Mouse (Mus musculus): ENCODE results near the gene Gp5. TPM values are rescaled to one million over a fixed set of nuclear protein-coding genes. Genes with fewer than 3 reads are reported as not detected.

Gene Gp5
- polyA plus RNA-seq, 1 experiment from 2014 or later, result 0.47 TPM

DNA sequence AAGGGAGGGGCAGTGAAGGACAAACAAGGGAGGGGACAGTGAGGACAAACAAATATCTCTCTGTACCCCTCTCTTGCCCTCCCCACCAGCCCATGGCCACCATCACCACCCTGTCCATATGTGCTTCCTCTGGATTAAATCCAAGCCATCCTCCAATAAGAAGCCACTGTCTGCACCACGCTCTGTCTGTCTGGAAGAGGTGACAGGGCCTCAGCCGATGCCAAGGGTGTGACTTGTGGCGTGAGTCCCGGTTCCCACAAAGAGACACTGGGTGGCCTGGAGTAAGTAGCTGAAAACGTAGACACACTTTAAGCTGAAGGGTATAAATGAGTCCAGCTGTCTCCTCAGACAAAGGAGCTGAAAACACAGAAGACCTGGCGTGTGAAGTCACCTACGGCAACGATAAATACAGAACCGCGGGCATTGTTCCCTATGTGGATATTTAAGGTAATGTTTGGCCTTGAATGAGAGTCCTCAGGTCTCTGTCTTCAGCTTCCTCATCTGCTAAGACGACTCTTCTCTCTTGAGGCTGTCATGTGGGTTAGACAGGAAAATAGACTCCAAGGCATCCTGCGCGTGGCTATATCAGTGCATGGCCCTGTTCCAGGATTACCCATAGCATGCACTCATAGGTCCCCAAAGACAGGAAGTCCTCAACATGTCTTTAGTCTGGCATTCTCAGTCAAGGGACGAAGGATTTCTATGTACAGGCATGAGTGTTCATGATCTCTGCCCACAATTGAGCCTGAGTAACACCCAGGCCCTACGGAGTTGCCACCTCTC is 34.8 kb downstream of the Gp5 start:
- Histone ChIP-seq H3K4me2 (replicated peaks) (no peak overlapping the region), H3K4me1 (peaks cover 53% of the 10 kb centered on the region), H3K27ac (replicated peaks) (no peak overlapping the region), H3K9me3 (replicated peaks) (no peaks in the 10 kb centered on the region), H3K36me3 (no peaks in the 10 kb centered on the region), H3K27me3 (no peaks in the 10 kb centered on the region), H3K4me3 (replicated peaks) (no peak overlapping the region), H3K9ac (no peak overlapping the region)
- no peak for ATAC-seq (ENCODE audit: insufficient number of reproducible peaks, low FRiP score, low TSS enrichment, low read depth)
- WGBS, result 64% methylated on average over 15 of the region's 15 CpGs

DNA sequence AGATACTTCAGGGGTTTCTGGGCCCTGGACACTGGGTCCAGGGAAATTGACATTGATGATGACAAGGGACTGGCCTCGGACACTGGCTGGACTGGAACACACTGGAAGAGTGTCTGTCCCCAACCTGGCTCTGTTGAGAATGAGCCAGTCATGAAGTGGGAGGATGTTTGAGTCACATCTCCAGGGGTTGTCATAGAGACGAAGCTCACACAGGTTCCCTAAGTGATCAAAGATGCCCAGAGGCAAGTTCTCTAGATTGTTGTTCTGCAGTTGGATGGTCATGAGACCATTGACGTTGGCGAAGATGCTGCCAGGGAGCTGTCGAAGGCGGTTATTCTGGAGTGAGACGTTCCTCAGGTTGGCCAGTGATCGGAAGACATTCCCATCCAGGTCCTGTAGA is 37.5 kb downstream of the Gp5 start:
- Histone ChIP-seq H3K4me3 (replicated peaks) (no peak overlapping the region), H3K36me3 (no peaks in the 10 kb centered on the region), H3K4me1 (peaks cover 46% of the 10 kb centered on the region), H3K4me2 (replicated peaks) (no peak overlapping the region), H3K9ac (no peak overlapping the region), H3K27ac (replicated peaks) (0 out of 2 replicates have a peak overlapping the region, but pooled peaks have one; percentile 83), H3K27me3 (no peaks in the 10 kb centered on the region), H3K9me3 (replicated peaks) (no peaks in the 10 kb centered on the region)
- WGBS, result 88% methylated on average over 8 of the region's 8 CpGs
- ATAC-seq (ENCODE audit: insufficient number of reproducible peaks, low FRiP score, low TSS enrichment, low read depth), result no peak

DNA sequence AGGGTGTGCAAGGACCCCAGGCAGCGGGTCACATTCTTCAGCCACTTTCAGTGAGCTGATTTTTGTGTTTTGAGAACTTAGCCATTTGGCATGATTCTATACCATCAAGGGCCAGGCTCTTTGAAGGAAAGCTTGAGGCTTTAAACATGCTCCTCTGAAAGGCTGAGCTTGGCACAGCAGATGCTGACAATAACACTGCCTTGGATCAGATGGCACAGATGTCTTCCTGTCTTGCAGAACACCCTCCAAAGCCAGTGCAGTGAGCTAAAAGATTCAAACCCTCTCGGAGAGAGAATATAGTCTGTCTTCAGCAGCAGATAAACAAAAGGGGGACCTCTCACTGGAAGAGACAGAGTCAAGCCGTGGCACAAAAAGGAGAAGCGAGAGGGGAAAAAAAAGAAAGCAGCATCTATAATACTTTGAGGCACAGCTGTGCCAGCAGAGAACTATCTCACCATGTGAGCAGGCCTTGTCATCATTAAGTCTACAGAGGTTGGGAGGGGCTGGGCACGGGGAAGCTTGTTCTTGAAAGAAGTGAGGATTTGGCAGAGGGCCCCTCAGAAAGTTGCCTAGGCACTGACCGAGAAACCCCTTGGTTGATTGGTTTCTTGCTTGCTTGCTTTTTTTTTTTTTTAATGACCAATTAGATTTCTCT is 38.5 kb downstream of the Gp5 start:
- no peaks in the 10 kb centered on the region for H3K27me3 ChIP-seq
- H3K27ac ChIP-seq (replicated peaks), result peak overlapping the region; percentile 83
- ATAC-seq (ENCODE audit: insufficient number of reproducible peaks, low FRiP score, low TSS enrichment, low read depth), result no peak
- no peak overlapping the region for H3K4me3 ChIP-seq (replicated peaks)
- WGBS, result 35% methylated on average over 6 of the region's 6 CpGs
- H3K9me3 ChIP-seq (replicated peaks), result no peaks in the 10 kb centered on the region
- H3K36me3 ChIP-seq, result no peaks in the 10 kb centered on the region
- H3K4me1 ChIP-seq, result peaks cover 41% of the 10 kb centered on the region
- H3K9ac ChIP-seq, result no peak overlapping the region
- H3K4me2 ChIP-seq (replicated peaks), result no peak overlapping the region

DNA sequence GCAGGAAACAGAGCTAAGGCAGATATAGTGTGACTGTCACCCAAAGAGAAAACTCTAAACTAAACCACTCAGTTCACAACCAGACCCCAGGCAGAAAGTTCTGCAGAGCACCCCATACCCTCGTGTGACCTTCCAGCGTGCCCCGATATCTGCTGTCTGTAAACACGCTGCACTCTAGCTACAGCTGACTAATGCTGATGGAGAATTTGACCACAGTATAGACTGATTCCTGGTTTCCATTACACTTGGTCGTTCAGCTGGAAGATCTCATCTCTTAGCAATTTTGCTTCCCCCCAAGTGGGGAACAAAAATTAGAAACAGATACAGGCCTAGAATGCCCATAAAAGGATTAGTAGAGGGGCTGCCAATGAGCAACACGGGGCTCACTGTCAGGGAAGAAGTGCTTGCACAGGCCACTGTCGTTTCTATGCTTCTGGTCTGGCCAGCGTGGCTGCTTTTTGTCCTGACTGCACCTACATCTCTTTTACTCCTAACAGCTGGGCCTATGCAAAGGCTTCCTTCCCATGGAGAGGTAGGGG is 39.3 kb downstream of the Gp5 start:
- H3K27ac ChIP-seq (replicated peaks), result peak overlapping the region; percentile 83
- 22% methylated on average over 8 of the region's 8 CpGs for WGBS
- peak; percentile 75; the same call in 1 of the 2 replicates for ATAC-seq (ENCODE audit: insufficient number of reproducible peaks, low FRiP score, low TSS enrichment, low read depth)

DNA sequence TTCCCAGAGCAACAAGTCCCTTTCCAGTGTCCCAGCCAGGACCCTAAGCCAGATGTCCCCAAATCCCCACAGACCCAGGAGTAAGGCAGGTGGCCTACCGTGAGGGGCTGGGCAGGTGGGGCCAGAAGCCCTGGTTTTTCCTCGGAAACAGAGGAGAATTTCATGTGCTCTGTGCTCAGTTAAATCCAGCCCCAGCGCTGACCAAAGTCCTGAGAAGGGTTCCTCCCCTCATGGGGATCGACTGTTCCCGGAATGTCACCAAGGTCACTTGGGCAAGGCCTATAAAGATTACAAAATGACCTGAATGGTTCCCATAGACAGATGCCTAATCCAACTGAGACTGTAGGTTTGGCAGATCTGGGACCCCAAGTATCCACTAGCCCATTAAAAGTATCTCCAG is 43.2 kb downstream of the Gp5 start, which contains the start of gene Cpn2:
Gene Cpn2, minus strand, starts transcription at position 141 of the 400 bp plus-strand sequence.
- H3K4me2 ChIP-seq (replicated peaks), result no peak within 1 kb of the TSS
- WGBS, result 71% methylated on average over 5 of the region's 5 CpGs
- no peak within 1 kb of the TSS for H3K9ac ChIP-seq
- no peaks in the 10 kb centered on the region for H3K36me3 ChIP-seq
- H3K4me1 ChIP-seq, result peaks cover 23% of the 10 kb centered on the region
- H3K27ac ChIP-seq (replicated peaks), result no peak within 1 kb of the TSS
- no peak within 1 kb of the TSS for H3K4me3 ChIP-seq (replicated peaks)
- no peak for ATAC-seq (ENCODE audit: insufficient number of reproducible peaks, low FRiP score, low TSS enrichment, low read depth)
- no peaks in the 10 kb centered on the region for H3K9me3 ChIP-seq (replicated peaks)
- H3K27me3 ChIP-seq, result no peaks in the 10 kb centered on the region

More for the DNA sequence above, 39.3 kb downstream of the Gp5 start:
- no peak overlapping the region for H3K9ac ChIP-seq
- H3K9me3 ChIP-seq (replicated peaks), result no peaks in the 10 kb centered on the region
- H3K4me2 ChIP-seq (replicated peaks), result no peak overlapping the region
- no peaks in the 10 kb centered on the region for H3K36me3 ChIP-seq
- no peaks in the 10 kb centered on the region for H3K27me3 ChIP-seq
- no peak overlapping the region for H3K4me3 ChIP-seq (replicated peaks)
- H3K4me1 ChIP-seq, result peaks cover 39% of the 10 kb centered on the region

DNA sequence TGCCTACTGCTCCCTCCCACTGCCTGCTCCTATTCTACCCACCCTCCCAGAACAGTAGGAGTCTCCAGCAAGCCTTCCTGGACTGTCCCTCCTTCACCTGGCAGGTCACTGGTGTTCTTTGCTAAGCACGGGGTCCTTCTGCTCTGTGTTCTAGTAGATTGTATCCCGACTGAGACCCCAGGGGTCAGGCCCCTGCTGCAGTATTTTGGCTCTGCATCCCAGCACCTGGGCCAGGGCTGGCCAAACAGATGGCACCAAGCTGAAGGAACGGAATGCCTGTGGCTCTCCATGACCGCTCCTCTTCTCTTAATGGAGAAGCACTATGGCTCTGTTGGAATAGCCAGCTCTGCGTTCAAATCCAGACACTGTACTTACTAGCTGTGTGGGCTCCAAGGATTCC is 44.0 kb downstream of the Gp5 start:
- no peak for ATAC-seq (ENCODE audit: insufficient number of reproducible peaks, low FRiP score, low TSS enrichment, low read depth)
- H3K9me3 ChIP-seq (replicated peaks), result no peaks in the 10 kb centered on the region
- 82% methylated on average over 5 of the region's 5 CpGs for WGBS
- H3K4me1 ChIP-seq, result peaks cover 15% of the 10 kb centered on the region
- no peak overlapping the region for H3K9ac ChIP-seq
- H3K4me3 ChIP-seq (replicated peaks), result no peak overlapping the region
- H3K4me2 ChIP-seq (replicated peaks), result no peak overlapping the region
- no peaks in the 10 kb centered on the region for H3K36me3 ChIP-seq
- H3K27me3 ChIP-seq, result no peaks in the 10 kb centered on the region
- no peak overlapping the region for H3K27ac ChIP-seq (replicated peaks)

DNA sequence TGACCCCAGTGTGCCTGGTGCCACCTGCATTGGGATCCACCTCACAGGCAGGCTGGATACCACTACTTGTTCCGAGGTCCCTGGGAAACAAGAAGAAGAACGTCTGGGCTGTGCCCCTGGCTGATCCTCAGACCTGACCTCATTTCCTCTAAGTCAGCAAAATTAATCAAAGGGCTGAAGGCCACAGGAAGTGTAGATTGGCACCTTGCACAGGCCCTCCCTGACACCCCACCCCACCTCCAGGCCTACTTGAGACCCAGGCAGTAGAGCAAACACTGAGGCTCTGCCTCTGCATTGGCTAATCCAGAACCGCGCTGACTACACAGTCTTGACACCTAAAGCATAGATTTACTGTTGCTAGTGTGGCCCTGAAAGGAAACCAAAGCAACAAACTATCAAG is 45.0 kb downstream of the Gp5 start:
- Histone ChIP-seq H3K4me3 (replicated peaks) (no peak overlapping the region), H3K9me3 (replicated peaks) (no peaks in the 10 kb centered on the region), H3K27me3 (no peaks in the 10 kb centered on the region), H3K27ac (replicated peaks) (no peak overlapping the region), H3K4me1 (0 out of 2 replicates have a peak, but pooled peaks cover 5% of the 10 kb centered on the region), H3K9ac (no peak overlapping the region), H3K36me3 (no peaks in the 10 kb centered on the region), H3K4me2 (replicated peaks) (no peak overlapping the region)
- 67% methylated on average over 4 of the region's 4 CpGs for WGBS
- no peak for ATAC-seq (ENCODE audit: insufficient number of reproducible peaks, low FRiP score, low TSS enrichment, low read depth)

DNA sequence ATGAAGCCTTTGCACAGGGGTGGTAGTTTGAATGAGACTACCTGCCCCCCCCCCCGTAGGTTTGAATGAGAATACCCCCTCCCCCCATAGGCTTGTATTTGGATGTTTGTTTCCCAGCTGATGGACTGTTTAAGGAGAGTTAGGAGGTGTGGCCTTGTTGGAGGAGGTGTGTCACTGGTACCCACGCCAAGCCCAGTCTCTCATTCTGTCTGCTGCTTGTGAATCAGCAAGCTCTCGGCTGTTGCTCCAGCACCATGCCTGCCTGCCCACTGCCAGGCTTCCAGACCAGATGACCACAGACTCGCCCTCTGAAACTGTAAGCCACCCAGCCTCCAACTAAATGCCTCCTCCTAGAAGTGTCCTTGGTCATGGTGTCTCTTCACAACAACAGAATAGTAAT is 47.4 kb downstream of the Gp5 start:
- Histone ChIP-seq H3K4me1 (no peaks in the 10 kb centered on the region), H3K4me2 (replicated peaks) (no peak overlapping the region), H3K9ac (no peak overlapping the region), H3K9me3 (replicated peaks) (no peaks in the 10 kb centered on the region), H3K27ac (replicated peaks) (no peak overlapping the region), H3K4me3 (replicated peaks) (no peak overlapping the region), H3K36me3 (no peaks in the 10 kb centered on the region), H3K27me3 (no peaks in the 10 kb centered on the region)
- no peak for ATAC-seq (ENCODE audit: insufficient number of reproducible peaks, low FRiP score, low TSS enrichment, low read depth)
- 72% methylated on average over 4 of the region's 4 CpGs for WGBS

DNA sequence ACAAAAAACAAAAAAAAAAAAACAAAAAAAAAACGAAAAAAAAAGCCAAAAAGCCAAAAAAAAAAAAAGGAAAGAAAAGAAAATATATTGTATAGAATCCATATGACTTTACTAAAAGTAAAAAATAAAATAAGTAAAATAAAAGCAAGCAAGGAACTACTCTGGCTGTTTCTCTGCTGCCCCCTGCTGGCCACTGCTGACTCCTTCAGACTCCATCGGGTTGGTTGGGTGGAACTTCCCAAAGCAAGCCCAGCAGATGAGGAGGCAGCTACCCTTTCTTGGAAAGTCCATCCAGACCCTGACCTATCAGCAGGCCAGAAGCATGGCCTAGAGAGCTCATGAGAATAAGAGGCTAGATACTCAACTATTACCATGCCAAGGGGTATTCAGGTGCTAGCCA is 47.9 kb downstream of the Gp5 start:
- H3K9me3 ChIP-seq (replicated peaks), result no peaks in the 10 kb centered on the region
- no peak for ATAC-seq (ENCODE audit: insufficient number of reproducible peaks, low FRiP score, low TSS enrichment, low read depth)
- H3K4me1 ChIP-seq, result no peaks in the 10 kb centered on the region
- H3K27ac ChIP-seq (replicated peaks), result no peak overlapping the region
- no peak overlapping the region for H3K4me3 ChIP-seq (replicated peaks)
- H3K9ac ChIP-seq, result no peak overlapping the region
- 0% methylated on average over 2 of the region's 2 CpGs for WGBS
- no peaks in the 10 kb centered on the region for H3K27me3 ChIP-seq
- H3K4me2 ChIP-seq (replicated peaks), result no peak overlapping the region
- no peaks in the 10 kb centered on the region for H3K36me3 ChIP-seq

DNA sequence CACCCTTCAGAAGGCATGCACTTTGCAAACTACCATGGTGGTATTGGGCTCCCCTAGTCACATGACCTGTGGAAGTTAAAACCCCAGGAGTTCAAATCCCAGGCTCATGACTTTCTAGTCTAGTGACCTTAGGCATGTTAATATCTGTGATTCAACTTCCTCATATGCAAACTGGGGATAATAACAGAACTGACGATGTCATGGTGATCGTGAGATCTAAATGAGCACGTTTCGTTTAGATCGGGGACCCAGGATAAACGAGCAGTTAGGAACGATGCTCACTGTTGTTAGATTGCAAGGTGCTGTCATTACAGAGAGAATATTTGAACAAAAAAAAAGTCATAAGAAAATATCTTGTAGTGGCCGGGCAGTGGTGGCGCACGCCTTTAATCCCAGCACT is 48.4 kb downstream of the Gp5 start:
- 88% methylated on average over 10 of the region's 10 CpGs for WGBS
- no peak overlapping the region for H3K9ac ChIP-seq
- no peaks in the 10 kb centered on the region for H3K9me3 ChIP-seq (replicated peaks)
- H3K4me3 ChIP-seq (replicated peaks), result no peak overlapping the region
- H3K27me3 ChIP-seq, result no peaks in the 10 kb centered on the region
- H3K27ac ChIP-seq (replicated peaks), result no peak overlapping the region
- no peaks in the 10 kb centered on the region for H3K36me3 ChIP-seq
- no peaks in the 10 kb centered on the region for H3K4me1 ChIP-seq
- no peak for ATAC-seq (ENCODE audit: insufficient number of reproducible peaks, low FRiP score, low TSS enrichment, low read depth)
- H3K4me2 ChIP-seq (replicated peaks), result no peak overlapping the region

DNA sequence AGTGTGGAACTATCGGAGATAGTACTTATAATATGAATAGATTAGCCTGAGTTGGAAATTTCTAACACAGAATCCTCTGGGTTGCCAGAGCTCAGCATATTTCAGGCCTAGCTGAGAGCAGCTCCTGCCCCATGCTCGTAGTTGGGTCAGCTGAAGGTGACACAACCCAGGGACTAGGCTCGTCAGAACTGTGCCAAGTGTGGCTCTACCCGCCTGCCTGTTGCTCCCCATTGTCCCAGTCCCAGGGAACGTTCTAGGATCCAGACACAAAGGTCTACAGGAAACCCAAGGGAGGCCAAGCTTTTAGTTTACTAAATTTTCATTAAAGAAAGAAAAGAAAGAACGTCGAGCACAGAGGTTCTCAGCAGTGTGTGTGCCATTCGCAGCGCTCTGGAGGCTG is 49.2 kb downstream of the Gp5 start:
- H3K4me1 ChIP-seq, result no peaks in the 10 kb centered on the region
- WGBS, result 89% methylated on average over 9 of the region's 9 CpGs
- H3K27ac ChIP-seq (replicated peaks), result no peak overlapping the region
- H3K36me3 ChIP-seq, result no peaks in the 10 kb centered on the region
- H3K27me3 ChIP-seq, result no peaks in the 10 kb centered on the region
- ATAC-seq (ENCODE audit: insufficient number of reproducible peaks, low FRiP score, low TSS enrichment, low read depth), result no peak
- H3K4me3 ChIP-seq (replicated peaks), result no peak overlapping the region
- H3K4me2 ChIP-seq (replicated peaks), result no peak overlapping the region
- no peaks in the 10 kb centered on the region for H3K9me3 ChIP-seq (replicated peaks)
- no peak overlapping the region for H3K9ac ChIP-seq
